Mouse (Mus musculus) CH12.LX (cell line): ENCODE measurements around the gene Wfdc6a.

ENCODE experiments used
- BHLHE40 ChIP-seq: IDR thresholded peaks from 2 replicates; pipeline ENCODE4 v1.6.1; 2011; ENCODE audit warnings: mild to moderate bottlenecking, low read depth, low read length, improper control_type of control experiment
- CTCF ChIP-seq, 2 experiments: IDR thresholded peaks in 1 of 2; conservative IDR thresholded peaks in 1 of 2; 2 replicates each; pipeline ENCODE4 v1.5.1; 2011 to 2012; ENCODE audit warnings: low read depth in 2 of 2, low read length in 2 of 2, improper control_type of control experiment in 1 of 2, inconsistent platforms in 1 of 2, mild to moderate bottlenecking in 1 of 2, moderate library complexity in 1 of 2
- E2F4 ChIP-seq: IDR thresholded peaks from 2 replicates; pipeline ENCODE4 v1.6.1; 2011; ENCODE audit warnings: low read depth, low read length, improper control_type of control experiment; ENCODE audit not compliant: insufficient replicate concordance
- EP300 ChIP-seq: IDR thresholded peaks from 2 replicates; pipeline ENCODE4 v1.6.1; 2011; ENCODE audit warnings: low read length, improper control_type of control experiment
- MYC ChIP-seq: IDR thresholded peaks from 2 replicates; pipeline ENCODE4 v1.6.1; 2011; ENCODE audit warnings: low read depth, mild to moderate bottlenecking, improper control_type of control experiment, low read length
- NELFE ChIP-seq: IDR thresholded peaks from 2 replicates; pipeline ENCODE4 v1.6.1; 2011; ENCODE audit warnings: low read depth, low read length, improper control_type of control experiment
- POLR2A ChIP-seq: IDR thresholded peaks from 2 replicates; pipeline ENCODE4 v1.6.1; 2011; ENCODE audit warnings: low read depth, mild to moderate bottlenecking, improper control_type of control experiment, low read length
- RAD21 ChIP-seq: IDR thresholded peaks from 2 replicates; pipeline ENCODE4 v1.6.1; 2011; ENCODE audit warnings: low read depth, mild to moderate bottlenecking, low read length, improper control_type of control experiment, moderate library complexity
- RCOR1 ChIP-seq: conservative IDR thresholded peaks from 2 replicates; pipeline ENCODE4 v1.6.1; 2012; ENCODE audit warnings: low read depth, mild to moderate bottlenecking, inconsistent platforms, low read length, improper control_type of control experiment
- UBTF ChIP-seq: IDR thresholded peaks from 2 replicates; pipeline ENCODE4 v1.6.1; 2012; ENCODE audit warnings: low read depth, mild to moderate bottlenecking, inconsistent platforms, low read length, improper control_type of control experiment, moderate library complexity
- ZC3H11A ChIP-seq: IDR thresholded peaks from 2 replicates; pipeline ENCODE4 v1.6.1; 2012; ENCODE audit warnings: low read depth, mild to moderate bottlenecking, inconsistent platforms, low read length, improper control_type of control experiment
- ZKSCAN1 ChIP-seq: IDR thresholded peaks from 2 replicates; pipeline ENCODE4 v1.6.1; 2012; ENCODE audit warnings: low read depth, inconsistent platforms, low read length, improper control_type of control experiment, borderline replicate concordance

- TF ChIP-seq EP300 (no peak), UBTF (no peak), BHLHE40 (no peak), CTCF (conservative IDR thresholded peaks at IDR 0.05 in 1 of 2, IDR thresholded peaks at IDR 0.05 in 1 of 2; ENCODE audit: low read depth in 2 of 2, low read length in 2 of 2) (no peak), POLR2A (no peak), E2F4 (no peak), ZKSCAN1 (no peak), ZC3H11A (no peak), MYC (no peak), NELFE (no peak), RAD21 (no peak), RCOR1 (no peak)
Observed at GRCm38 (mm10) chr2:164542132-164542531, 43.1 kb downstream of the Wfdc6a start.
